Mouse (Mus musculus): ENCODE results near the gene Dnajc1.

Gene Dnajc1

DNA sequence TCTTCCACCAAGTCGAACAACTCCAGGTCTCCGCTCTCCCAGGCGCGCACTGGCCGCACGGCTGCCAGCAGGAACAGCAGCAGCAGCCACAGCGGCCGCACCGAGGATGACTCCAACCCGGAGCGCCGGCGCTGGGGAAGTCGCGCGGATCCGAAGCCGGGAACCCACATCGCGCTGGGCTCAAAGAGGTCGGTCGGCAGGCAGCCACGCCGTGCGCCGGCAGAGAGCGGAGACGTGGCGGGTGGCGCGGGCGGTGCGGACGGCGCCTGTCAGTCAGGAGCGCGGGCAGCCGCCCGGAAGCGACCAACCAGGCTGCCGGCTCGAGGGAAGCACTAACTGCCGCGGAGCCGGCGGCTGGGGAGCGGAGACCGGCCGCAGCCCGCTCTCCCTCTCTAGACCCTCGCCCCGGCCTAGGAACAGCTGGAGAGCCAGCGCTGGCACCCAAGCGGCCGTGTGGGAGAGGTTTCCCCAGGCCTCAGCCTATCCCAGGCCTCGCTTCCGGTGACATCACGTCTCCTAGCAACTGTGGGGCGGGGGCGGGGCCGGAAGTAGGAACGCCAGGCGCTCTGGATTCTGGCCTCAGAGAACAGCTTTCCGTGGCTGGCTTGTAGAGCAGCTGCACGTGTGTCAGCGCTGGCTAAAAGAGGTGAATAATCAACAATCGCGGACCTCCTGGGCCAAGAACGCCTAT lies at the start of gene Dnajc1:
Dnajc1 (minus strand) TSS at position 500 of the 691 bp plus-strand sequence.
- peak; percentile 98 for ATAC-seq (ENCODE audit: insufficient number of reproducible peaks, low FRiP score, low TSS enrichment)

DNA sequence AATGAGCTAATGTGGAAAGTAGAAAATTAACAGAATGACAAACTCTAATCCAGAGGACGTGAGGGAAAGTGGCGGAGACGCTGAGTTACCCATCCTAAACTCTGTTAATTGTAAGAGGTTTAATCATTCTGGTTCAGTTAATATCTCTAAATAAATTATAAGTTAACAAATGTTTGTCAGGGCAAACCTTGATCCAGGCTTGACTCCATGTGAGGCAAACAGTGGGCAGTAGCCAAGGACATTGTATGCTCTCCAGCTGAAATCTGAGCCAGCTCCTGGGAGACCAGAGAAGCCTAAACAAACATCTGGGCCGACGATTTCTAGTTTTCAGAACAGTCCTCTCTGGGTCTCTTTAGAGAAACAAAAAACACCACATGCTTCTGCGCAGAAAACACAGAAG lies 49.2 kb upstream of the Dnajc1 start:
- ATAC-seq (ENCODE audit: insufficient number of reproducible peaks, low FRiP score, low TSS enrichment) = no peak

DNA sequence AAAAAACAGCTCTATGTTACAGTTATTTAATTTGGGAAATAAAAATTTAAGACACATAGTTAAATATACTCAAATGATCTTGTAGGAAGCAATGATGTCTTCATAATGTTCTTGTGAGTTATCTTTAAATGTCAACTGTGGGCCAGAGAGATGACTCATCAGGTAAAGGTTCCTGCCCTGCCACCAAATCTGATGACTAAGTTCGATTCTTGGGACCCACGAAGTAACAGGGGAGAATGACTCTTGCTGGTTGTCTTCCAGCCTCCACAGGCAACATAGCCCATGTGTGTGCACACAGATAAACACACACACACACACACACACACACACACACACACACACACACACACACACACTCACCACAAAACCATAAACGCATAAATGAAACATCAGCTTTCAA lies 22.6 kb upstream of the Dnajc1 start:
- ATAC-seq (ENCODE audit: insufficient number of reproducible peaks, low FRiP score, low TSS enrichment) = no peak

DNA sequence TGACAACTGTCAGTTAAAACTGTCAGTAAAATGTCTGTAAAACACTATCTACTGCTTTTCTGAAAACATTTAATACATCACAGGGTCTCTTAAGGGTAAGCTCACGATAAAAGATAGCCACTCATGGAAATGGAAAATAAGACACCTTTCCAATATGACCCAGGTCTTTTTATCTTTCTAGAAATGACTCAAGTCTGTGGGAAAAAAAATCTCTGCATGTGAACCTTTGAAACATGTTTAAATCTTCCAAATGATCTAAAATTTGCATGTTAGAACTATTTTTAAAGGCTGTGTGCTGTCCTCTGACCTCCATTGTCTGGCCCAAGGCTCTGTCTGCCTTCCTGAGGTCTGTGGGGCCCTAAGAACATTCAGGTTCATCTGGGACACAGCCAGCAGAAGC lies 11.0 kb upstream of the Dnajc1 start:
- no peak for ATAC-seq (ENCODE audit: insufficient number of reproducible peaks, low FRiP score, low TSS enrichment)

DNA sequence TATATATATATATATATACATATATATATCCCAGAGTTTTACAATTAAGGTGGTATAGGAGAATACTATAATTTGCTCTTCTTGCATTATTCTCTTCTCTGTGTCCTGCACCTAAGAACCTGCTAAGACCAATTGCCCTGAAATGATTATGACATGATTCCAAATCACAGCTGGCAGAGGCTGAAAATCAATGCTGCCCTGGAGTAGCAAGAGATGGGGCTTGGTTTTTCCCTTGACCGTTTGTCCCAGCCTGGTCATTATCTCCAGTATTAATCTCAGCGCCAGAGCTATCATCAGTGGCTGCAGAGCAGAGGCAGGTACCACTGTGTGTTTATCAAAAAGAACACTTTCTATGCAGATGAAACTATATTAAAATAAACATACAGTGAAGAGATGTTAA lies 9.1 kb upstream of the Dnajc1 start:
- no peak for ATAC-seq (ENCODE audit: insufficient number of reproducible peaks, low FRiP score, low TSS enrichment)

DNA sequence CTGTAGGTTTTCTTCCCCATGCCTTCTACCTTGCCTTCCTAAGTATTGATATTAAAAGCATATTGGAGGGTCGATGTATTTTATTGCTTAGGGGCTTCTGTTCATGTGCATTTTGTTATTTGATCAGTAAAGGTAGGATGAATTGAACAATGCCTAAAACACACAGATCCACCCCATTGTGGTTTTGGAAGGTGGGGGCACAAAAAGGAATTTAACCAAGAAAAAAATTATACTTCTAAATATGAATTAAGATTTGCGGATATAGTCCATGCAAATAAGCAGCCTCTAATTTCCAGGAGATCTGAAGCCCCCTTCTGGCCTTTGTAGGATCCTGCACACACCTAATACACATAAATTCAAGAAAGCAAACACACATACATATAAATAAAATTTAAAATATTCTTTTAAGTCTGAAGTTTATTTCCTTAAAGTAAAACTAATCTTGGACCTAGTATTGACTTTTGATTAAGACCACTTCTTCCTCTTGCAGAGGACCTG lies 441 bp upstream of the Dnajc1 start:
- ATAC-seq (ENCODE audit: insufficient number of reproducible peaks, low FRiP score, low TSS enrichment) = no peak

DNA sequence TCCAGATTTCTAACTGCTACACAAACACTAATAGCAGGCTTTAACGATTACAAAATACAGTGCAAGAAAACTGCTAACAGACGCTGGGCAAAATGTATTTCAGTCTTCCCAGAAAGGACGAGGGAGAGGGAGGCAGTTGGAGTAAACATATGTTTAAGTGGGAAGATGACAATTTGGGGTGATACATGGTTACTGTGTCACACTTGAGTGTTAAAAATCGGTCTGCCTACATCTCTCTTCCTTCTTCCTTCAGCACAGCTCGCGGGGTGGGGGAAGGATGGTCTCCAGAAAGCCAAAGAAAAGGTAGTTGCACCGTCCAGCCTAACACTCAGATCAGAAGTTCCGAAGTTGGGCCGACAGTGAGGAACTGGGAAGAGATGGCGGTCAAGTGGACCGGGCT lies 769 bp downstream of the Dnajc1 start:
- peak; percentile 36; the same call in 1 of the 2 replicates for ATAC-seq (ENCODE audit: insufficient number of reproducible peaks, low FRiP score, low TSS enrichment)

DNA sequence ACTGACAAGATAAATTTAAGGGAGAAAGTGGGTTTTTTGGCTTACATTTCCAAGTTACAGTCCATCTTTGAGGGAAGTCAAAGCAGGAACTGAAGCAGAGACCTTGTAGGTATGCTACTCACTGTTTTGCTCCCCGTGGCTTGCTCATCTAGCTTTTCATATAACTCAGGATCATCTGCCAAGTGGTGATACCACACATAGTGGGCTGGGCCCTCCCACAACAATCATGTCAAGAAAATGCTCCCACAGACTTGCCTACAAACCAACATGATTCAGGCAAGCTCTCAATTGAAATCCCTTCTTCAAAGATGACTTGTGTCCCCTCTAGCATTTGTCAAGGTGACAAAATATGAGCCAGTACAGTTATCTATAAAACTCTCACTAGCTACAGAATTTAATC lies 3.0 kb downstream of the Dnajc1 start:
- ATAC-seq (ENCODE audit: insufficient number of reproducible peaks, low FRiP score, low TSS enrichment) = no peak

DNA sequence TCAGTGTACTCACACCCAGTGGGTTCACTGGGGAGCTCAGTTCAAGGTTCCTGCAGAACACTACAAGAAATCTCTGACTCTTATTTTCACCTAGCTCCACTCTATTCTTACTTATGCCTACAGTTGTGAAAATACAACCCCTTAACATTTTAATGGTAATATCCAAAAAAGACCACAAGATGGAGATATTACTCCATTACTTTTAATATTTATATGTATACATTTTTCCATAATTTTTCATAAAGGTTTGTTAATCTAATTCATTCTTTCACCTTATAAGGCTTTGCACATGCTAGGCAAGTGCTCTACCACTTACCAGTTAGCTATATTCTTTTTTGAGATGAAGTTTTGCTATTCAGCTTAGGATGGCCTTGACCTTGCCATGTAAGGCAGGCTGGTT lies 11.0 kb downstream of the Dnajc1 start:
- no peak for ATAC-seq (ENCODE audit: insufficient number of reproducible peaks, low FRiP score, low TSS enrichment)

DNA sequence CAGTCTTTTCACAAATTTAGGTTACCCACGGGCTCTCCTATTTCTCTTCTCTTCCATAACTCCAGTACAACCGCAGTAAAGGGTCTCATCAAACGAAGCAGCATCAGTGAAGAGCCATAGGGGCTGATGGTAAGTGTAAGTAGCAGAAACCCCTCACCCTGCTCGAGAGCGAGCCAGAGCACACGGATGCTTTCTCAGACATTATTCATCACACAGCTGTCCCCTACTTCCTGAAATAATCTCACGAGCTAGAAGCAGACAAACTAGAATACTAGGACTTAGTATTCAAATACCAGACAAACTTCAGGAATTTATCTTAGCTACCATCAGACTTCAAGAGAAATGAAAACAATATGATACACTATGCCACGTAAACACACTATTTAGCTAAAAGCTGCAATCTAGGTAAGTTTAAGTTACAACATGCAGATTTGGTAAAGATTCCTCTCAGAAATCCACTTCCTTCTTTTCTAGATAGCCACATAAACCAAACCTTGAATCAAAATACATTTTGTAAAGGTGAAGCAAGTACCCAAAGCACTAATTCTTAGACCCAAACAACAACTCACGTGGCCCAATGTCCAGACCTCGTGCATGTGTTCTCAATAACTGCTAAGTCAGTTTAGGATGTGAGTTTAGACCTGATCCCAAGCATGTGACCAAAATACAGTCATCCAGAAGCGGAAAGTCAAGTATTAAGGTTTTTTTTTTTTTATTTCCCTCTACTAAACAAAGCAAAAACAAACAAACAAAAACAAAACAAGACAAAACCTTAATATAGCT lies 20.0 kb downstream of the Dnajc1 start:
- no peak for ATAC-seq (ENCODE audit: insufficient number of reproducible peaks, low FRiP score, low TSS enrichment)

DNA sequence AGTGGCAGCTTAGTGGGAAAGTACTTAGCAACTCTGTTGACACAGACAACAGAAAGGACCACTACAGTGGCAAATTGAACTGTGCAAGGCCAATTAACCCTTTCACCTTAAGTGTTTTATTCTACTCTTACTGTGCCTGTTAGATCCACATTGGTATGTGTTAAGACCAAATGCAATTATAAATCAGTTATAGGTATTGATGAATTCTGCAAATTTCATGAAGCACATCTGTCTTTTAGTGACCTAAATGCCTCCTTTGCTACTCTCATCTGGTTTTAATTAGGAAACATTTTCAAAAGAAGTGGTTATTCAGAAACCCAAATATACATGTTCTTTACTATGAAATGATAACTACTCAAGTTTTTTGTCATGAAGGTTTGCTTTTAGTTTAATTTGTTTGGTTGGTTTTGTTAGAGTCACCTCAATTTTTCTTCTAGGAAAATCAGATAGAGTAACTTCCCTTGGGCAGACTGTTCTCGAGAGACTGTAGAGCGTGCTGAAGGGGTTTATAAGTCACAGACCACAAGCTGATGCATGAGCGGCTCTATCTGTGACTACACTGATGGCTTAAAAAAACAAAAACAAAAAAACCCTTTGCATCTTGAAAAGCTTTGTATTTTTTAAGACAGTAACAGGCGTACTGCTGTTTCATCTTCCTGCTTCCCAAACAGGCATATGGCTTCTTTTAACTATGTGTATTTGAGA lies 21.7 kb downstream of the Dnajc1 start:
- ATAC-seq (ENCODE audit: insufficient number of reproducible peaks, low FRiP score, low TSS enrichment) = no peak

DNA sequence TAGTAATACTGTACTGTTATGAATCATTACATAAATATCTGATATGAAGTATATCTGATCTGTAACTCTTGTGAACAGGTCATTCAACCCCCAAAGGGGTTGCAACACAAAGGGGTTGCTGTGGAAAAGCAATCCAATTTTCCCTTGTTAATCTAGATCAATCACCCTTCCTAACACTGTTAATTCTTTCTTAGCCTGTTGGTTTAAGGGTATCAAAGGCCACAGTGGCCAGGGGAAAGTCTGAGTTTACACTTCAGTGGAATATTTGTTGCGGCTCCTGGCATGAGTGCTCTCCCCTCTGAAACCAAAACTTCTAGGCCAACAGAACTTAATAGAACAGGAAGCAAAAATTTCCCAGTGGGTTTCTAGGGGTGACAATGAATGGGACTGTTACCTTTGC lies 28.2 kb downstream of the Dnajc1 start:
- no peak for ATAC-seq (ENCODE audit: insufficient number of reproducible peaks, low FRiP score, low TSS enrichment)

DNA sequence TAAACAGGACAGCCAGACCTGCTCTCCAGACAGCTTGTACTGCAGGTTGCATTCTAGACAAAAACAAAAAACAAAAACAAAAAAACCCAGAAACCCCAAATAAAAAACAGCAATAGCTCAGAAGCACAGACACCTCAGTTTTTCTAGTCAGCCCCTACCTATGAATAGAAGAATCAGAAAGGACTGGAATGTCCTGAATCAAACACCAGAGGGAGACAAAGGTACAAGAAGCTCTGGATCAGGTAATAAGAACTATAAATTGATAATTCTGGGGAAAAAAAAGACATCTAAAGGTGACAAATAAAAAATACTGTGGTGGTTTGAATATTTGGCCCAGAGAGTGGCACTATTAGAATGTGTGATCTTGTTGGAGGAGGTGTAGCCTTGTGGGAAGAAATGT lies 37.3 kb downstream of the Dnajc1 start:
- no peak for ATAC-seq (ENCODE audit: insufficient number of reproducible peaks, low FRiP score, low TSS enrichment)

DNA sequence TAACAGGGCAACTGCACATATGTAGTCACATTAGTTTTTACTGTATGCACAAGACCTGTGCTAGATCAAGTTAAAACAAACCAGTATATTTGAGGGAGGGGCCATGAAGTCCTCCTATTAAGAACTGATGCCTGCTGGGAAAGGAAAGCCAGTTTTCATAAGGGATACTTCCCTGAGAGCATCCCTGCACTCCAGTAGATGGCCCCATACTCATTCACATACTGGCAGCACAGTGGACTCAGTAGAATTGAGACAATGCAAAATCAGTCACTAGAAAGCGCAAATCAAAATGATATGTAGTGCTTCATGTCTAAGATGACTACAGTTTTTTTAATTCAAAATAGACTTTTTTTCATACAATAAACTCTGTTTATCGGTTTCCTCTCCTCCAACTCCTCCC lies 40.0 kb downstream of the Dnajc1 start:
- no peak for ATAC-seq (ENCODE audit: insufficient number of reproducible peaks, low FRiP score, low TSS enrichment)

DNA sequence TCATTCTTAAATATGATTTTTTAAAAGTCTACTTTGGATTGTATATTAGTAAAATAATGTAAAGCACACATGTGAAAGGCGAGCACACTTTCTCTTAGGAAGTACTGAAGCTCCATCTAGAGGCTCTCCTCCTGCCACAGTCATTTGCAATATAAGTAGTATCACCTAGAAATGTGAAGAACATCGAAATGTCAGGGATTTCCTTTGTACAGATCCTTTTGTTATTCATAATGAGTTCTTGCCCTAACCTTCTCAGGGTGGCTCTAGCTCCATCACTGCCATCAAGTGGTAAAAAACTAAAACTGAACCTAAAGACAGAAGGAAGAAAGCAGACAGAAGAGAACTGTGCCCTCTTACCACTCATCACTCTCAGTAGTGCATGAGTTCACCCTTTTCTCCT lies 49.2 kb downstream of the Dnajc1 start:
- peak; percentile 81 for ATAC-seq (ENCODE audit: insufficient number of reproducible peaks, low FRiP score, low TSS enrichment)

DNA sequence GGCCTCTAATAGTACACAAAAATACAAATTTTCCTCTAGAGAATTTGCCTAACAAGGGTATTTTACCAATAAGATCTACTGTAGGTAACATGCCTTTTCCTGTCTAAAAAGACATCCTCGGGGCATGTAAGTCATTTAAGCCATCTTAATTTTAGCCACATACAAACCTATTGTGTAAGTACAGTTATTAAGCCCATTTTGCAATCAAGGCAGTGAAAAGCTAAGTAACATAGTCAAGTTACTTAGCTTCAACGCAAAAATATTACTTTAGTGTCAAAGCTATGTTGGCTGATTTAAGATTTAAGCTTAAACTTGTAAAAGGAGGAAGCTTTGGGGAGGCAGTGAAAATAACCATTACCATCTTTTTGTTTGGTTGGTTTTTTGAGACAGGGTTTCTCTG lies 74.0 kb downstream of the Dnajc1 start:
- ATAC-seq (ENCODE audit: insufficient number of reproducible peaks, low FRiP score, low TSS enrichment) = no peak

DNA sequence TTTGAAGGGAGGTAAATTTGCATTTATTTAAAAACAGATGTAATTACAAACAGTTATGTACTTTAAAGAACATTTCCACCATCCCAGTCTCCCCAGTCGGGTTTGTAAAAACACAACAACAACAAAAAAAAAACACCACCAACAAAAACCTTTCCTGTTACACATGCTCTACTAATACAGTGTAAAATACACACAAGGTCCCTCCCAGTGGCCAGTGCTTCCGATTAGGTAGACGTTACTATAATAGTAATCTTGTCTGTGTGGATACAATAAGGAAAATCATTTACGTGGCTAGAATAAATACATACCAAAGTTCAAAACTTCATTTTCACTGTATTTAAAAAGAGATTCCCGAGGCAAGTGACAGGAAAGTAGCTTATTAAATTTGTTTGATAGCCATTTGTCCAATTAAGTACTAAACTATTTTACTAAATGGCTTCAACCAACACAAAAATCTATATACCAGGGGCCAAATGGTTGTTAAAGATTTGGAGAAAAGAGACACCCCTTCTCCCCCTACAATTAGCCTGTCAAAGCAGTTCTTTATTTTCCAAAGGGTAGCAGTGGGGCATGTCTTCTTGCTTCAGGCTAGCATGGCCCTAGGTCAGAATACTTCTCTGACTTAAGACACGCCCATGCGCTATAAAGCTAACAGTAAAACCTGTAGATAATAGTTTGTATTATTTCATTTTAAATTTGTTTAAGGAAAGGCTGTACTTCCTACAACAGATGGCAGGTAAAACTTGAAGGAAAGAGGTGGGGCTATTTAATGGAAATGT lies 74.9 kb downstream of the Dnajc1 start:
- no peak for ATAC-seq (ENCODE audit: insufficient number of reproducible peaks, low FRiP score, low TSS enrichment)

DNA sequence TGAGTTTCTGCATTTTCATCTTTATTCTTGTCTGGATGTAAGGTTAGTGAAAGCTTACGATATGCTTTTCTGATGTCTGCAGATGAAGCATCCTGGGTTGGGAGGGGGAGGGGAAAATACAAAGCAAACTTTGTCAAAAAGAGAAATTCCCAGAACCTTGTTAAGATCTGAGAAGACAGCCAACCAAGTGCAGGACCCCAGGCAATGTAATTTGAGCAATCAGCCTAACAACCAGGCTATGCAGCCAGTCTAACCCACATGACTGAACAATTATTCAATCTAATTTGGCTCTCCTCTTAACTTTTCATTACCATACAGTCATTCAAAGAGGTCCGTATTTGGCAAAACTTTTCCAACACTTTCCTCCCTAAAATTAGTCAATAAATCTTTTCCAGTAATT lies 75.7 kb downstream of the Dnajc1 start:
- no peak for ATAC-seq (ENCODE audit: insufficient number of reproducible peaks, low FRiP score, low TSS enrichment)

DNA sequence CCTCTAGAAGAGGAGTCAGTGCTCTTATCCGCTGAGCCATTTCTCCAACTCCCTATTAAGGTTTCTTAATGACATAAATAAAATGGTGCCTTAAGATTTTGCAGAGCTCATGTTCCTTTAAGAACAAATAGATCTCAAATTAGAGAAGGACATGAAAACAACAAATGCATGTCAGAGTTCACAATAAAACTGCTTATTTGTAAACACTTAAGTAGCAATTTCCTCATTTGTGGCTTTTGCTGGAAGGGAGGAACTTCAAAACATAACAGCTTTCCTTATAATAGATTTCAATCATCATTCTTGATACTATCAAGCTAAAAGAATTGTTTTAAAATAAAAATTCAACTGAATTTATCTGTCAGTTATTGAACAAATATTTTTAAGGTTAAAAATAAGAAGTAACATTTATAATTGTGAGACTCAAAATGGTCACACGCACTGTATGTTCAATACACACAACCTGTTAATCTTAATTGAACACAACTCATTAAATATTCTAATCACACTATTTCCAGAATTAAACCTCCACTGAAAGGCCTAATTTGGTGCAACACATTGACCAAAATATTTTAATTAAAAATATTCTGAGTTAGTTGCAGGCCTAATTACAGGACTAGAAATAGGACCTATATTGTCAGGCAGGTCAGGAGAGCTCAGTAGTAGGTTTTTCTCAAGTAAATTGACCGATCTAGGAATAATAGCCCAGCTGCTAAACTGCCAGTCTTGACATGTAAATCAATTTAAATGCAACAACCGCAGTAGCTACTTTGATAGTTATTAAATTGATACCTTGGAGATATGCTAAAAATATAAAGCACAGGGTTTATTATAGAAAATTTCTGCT lies 82.1 kb downstream of the Dnajc1 start:
- ATAC-seq (ENCODE audit: insufficient number of reproducible peaks, low FRiP score, low TSS enrichment) = no peak
